Mouse (Mus musculus) liver, adult (tissue): ENCODE data around the gene Stk33.

Source experiments
- GATA4 ChIP-seq: IDR thresholded peaks from 2 replicates; pipeline ENCODE4 v1.6.1; 2014; ENCODE audit warnings: mild to moderate bottlenecking, low read length; ENCODE audit not compliant: insufficient replicate concordance

The Stk33 gene

DNA sequence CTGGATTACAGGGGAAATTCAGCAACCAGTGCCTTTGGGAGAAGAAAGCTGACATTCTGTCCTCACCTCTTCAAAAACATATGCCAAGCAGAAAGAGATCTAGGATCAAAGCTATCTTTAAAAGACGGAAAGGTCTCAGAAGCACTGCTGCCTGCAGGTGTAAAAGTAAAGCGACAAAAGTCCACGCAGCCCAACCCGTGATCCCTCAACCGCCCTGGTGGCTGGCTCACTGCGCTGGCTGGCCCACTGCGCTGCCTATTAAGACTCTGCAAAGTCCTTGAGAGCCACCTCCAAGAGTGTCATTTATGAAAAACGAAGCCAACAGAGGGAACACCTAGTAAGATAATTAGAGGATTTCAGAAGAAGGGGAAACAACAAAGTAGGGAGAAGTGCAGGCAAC, 16.1 kb downstream of the Stk33 start:
- no peak for TF ChIP-seq GATA4

DNA sequence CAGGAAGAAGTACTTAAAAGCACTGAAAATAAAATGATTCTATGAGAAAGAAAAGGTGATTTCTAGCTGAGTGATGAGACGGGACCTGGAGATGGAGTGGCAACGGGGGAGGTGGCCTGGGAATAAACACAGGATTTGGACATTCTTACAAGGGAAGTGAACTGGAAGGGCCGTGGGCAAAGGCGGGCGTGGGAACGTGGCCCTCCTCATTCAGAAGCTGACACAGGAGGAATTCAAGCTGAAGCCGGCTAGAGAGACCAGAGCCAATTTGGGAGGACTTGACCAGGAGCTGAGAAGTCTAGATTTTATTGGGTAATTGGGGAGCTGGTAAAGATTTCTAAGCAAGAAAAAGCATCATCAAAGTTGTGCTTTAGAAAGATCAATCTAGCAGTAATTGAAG, 33.4 kb downstream of the Stk33 start:
- no peak for TF ChIP-seq GATA4

DNA sequence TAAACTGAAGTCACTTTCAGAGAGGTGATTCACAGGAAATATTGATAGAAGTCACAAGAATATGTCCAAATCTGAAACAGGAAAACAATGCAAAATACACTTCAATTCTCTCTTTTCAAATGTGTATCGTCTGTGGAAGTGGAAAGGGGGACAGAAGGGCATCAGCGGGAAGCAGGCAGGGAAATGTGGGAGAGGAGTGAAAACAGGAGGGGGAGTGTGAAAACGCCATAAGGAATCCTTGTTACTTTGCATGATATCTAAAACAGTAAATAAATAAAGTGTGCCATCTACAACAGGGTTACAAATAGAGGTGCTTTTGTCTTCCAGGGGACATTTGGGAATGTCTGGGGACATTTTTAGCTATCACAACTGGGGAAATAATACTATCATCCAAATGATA, 39.6 kb downstream of the Stk33 start:
- no peak for TF ChIP-seq GATA4

DNA sequence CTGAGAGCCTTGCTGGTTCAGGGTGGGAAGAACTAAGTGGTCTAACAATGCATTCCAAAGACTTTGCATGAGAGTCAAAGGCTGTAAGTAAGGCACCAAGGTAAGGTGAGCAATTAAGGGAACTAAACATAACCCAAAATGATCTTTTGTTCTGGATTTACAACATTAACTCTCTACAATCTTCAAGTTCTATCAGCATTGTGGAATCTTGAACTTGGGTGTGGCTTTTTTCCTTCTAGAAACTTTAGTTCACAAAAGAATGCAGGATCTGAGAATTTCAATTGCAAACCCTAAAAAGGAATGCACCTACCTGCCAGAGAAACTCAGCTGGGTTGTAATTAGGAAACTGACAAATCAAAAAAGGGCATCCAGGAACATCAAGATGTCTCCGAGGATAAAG, 57.8 kb downstream of the Stk33 start:
- no peak for TF ChIP-seq GATA4

DNA sequence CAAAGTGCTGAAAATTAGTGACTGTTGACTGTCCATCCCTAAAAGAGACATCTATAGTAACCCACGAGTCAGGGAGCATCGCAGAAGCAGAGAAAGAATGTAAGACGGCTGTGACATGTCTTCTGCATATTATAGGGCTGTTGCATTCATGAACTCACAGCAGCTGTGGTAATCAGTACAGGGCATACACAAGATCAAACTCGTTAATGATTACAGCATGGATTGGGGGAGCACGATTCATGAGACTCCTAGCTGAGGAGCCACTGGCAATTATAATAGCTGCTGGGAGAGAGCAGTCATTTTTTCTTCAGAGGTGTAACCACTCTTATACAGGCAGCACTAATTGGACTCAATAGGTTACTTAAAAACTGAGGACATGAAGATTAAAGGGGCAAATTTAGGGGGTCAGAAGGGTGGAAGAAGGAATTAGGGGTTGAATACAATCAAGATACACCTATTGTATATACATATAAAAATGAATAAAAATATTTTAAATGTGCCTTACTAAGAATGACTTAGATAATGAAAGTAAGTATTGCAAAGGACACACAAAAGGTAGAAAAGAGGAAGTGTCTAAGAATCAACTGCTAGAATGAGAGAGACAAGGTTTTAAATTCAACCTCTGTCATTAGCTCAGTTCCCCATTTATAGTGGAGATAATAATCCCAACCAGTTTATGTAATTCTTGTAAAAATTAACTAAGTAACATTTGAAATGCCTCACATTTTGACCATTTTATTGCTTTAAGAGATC, 80.3 kb downstream of the Stk33 start:
- no peak for TF ChIP-seq GATA4

DNA sequence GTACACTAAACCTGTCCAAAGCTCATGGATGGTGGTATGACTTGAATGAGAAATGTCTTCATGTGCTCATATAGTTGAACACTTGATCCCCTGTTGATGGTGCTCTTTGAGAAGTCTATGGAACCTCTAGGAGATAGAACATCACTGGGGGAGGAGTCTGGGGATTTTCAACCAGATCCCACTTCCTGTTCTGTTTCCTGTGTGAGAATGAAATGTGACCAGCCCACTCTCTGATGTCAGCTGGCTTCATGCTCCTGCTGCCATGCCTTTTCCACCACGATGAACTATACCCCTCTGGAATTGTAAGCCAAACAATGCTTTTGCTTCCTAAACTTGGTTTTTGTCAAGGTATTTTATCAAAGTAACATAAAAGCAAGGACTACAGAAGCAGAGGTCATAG, 81.0 kb downstream of the Stk33 start:
- TF ChIP-seq GATA4 = no peak

DNA sequence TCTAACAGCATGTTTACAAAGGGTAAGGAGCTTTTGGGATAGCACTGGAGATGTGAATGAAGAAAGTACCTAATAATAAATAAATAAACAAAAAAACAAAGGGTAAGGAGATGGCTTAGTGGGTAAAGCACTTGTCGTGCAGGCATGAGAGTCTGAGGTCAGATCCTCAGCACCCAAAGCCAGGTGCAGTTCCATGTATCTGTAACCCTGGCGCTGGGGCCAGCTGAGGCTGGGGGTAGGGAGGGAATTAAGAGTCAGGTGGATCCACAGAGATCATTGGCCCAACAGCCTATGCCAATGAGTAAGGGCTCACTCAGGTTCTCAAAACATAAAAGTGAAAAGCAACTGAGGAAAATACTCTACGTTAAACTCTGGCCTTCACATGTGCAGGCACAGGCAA, 91.6 kb downstream of the Stk33 start:
- no peak for TF ChIP-seq GATA4

DNA sequence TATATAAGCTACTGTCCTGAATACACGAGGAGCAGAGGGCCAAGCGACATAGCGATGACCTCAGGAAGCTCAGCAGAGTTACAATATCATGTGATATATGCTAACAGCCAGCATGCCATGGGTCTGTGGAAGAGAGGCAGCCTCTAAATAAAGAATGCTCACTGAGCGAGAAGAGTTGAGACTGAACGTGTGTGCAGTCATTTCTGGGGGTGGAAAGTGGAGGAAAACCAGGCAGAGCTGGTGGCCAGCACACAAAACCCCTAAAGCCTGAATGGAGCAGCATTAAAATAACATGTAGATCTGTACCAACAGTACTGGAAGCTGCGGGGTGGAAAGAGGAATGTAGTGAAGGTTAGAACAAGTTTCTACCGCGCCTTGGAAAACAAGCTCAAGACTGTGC, 107.2 kb downstream of the Stk33 start:
- no peak for TF ChIP-seq GATA4

DNA sequence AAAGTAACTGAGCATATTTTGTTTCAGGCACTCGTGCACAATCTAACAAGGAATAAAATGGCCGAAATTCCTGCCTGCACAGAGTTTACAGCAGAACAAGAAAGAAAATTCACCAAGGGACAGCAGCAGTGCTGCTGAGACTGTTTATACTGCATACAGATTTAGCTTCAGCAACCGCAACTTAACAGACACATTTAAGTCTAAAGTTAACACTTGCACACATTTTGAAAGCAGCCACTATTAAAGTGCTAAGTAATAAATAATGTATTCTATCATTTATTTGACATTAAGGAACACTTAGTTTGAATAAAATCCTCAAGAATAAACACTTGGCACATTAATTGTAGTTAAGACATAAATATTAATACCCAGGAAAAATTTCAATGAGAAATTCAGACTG, 110.1 kb downstream of the Stk33 start:
- TF ChIP-seq GATA4 = no peak

DNA sequence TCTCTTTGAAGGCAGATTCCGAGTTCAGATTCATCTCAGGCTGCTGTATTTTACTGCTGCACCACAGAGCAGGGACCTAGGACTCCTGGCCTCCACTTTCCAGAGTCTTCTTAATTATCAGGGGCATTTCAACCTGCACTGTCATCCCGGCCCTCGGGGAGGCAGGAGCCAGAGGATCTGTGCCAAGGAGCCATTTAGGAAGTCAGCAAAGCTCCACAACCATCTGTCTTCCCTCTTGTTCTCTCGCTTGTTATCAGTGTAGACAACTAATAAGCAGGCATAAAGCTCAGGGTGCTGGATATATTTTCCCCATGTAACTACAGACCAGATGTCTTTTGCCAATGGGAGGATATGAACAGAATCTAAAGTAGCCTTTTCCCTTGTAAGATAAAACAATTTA, 112.1 kb downstream of the Stk33 start:
- TF ChIP-seq GATA4 = no peak

DNA sequence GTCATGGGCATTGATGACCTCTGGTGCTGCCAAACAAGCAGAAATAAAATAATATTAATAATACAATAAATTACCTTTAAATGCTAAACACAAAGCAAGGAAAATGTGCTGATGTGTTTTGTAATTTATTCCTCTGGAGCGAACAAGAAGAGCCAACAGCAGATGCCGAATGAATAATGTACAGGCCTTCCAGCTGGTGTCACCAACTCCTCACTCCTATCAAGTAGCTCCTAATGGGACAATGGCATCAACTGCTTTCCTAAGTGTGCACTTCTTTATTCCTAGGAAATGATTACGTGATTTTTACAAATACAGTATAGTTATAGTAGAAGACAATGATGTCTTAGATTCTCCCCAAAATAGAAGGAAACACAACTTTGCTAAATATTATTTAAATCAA, 113.2 kb downstream of the Stk33 start:
- no peak for TF ChIP-seq GATA4

DNA sequence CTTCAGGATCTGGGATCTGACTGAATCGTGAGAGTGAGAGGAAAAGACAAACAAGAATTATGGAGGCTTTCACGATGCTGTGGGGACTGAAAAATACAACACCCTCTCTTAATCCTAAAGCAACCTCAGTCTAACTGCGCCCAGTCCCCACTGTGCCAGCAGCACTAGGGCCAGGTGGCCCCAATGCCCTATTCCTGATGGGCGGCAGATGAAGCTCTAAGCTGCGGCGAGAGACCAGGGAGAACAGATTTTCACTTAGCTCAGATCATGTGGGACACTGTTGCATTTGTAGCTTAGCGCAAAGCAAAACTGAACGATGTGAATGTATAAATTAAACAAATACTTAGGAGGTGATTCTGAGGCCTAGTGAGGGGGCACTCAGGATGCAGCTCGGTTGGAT, 113.7 kb downstream of the Stk33 start:
- TF ChIP-seq GATA4 = no peak

DNA sequence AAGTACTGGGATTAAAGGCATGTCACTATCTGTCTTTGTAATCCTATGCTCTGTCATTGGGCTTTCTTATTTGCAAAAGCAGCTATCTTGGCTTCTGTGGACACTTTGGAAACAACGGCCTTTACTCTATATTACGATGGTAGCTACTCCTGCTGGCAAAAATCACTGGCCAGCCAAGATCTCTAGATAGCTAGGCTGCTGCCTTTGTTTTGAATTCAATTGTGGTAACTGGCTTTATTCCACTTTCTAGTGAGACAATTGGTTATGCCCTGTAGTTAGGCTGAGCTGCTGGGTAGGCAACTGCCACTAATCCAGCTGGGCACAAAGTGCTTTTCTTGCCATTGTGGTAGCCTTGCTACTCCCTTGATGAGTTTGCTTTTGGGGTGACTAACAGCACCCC, 129.4 kb downstream of the Stk33 start:
- no peak for TF ChIP-seq GATA4

DNA sequence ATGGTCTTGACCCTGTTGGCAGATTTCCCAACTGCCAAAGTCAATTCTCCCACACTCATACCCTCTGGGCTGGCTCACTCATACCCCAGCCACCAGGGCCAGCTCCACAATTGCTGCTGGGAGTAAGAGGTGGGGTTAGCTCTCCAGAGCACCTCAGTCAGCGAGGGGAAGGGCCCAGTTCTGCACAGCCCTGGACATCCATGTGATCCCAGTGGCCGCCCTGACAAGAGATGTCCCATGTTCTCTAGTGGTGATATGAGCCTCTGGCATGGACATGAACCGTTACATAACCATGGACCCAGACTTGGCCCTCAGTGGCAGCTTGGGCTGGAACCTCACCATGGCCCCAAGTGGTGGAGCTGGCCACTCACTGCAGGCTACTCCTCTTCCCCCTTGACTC, 143.1 kb downstream of the Stk33 start:
- no peak for TF ChIP-seq GATA4

DNA sequence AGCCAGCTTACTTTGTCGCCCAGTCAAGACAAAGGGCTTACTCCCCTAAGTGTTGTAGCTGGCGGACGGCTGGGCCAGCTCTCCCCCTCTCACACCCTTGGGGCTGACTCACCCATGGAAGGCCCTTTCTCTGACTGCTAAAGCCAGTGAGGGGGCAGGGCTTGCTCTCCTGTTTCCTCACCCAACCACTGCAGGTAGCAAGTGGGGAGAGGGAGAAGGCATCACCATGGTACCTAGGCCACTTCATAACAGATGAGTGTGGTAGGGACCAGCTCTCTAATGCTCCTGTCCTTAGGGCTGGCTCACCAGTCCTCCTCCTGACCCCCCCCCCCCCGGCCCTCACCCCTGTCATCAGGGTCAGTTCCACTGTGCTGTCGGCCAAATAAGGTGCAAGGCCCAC, 143.5 kb downstream of the Stk33 start:
- no peak for TF ChIP-seq GATA4

DNA sequence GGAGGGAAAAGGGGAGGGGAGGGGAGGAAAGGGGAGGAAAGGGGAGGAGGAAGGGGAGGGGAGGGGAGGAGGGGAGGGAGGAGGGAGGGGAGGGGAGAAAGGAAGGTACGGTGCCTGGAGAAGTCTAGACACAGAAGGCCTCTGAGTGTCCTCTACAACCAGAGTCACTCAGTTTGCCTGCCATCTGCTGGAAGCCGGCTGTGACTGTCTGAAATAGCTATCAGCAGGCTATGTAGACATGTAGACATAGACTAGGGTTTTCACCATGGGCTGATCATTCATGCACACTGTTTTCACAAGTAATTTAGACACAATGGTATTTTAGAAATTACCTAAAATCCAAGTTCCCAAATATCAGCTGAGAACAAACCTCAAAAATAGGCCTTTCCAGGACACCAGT, 148.4 kb downstream of the Stk33 start:
- TF ChIP-seq GATA4 = no peak

DNA sequence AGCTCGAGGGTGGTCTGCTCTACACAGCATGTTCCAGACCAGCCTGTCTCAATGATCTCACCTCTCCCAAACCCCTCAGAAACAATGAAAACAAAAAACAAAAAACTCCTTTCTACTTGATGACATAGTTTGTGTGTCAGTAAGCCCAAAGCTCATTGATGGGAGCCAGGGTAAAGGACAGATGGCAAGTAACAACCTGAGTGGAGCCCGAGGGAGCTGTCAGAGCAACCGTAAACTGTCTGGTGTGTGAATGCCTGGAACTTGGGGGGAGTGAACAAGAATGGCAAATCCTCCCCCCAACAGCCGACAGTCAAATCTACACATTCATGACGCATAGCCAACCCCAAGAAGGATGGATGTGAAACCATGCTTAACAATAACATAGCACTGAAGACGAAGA, 149.8 kb downstream of the Stk33 start:
- TF ChIP-seq GATA4 = no peak
